9 mouse cellular contexts compared by ENCODE assay signal in the genomic region with DNA sequence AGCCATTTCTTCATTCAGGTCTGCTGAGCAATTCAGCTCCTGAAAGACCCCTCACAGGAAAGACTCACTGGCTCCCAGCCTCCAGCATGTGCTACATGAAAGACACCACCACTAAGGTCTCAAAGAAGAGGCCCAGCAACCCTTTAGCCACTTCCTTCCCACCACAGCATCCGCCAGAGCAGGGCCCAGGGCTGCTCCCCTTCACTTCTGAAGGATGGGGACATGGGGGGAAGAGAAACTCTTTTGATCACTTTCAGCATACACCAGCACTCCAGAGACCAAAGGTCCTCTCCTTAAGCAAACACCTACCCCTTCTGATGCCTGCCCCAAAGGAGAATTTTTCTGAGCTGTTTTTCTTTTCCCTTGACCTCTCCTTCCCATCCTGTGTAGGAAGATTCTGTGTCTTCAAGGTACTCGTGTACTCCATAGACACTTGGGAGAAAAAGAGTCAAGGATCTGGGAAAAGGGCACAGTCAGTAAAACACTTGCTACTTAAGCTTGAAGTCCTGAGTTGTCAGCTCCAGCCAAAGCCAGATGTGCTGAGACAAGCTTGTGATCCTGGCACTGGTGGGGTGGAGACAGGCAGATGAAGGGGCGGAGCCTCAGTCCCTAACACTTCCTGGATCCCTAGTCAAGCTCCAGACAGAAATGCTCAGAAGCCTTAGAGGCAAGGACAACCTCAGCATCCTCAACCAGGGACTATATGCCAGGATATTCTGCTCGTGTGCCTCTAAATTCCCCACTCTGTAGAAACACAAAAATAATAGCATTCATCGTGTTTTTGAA. TPM values are rescaled to one million over a fixed set of nuclear protein-coding genes. Genes with fewer than 3 reads are reported as not detected.
DNase-seq lines count a peak whose midpoint lies in the region; ATAC-seq and TF ChIP-seq lines count a peak whose summit lies in the region.
"Had no signal": no experiment of that assay in that cellular context is flagged by ENCODE, and none has a peak within 500 bp of the region (broad histone marks: within the 10 kb centered on the region; RNA-seq: fewer than 3 reads in every experiment).

No protein-coding gene starts in this region.

- H3K27me3 ChIP-seq in forebrain, embryonic 14.5 days (replicated peaks; ENCODE audit: control insufficient read depth, insufficient read depth, low read length): no peaks in the 10 kb centered on the region
- H3K27me3 ChIP-seq in forebrain, postnatal 0 days (ENCODE audit: insufficient read depth, low read length): no peaks in the 10 kb centered on the region
- H3K27me3 ChIP-seq in kidney, embryonic 16.5 days (ENCODE audit: insufficient read depth, low read length): no peaks in the 10 kb centered on the region
- H3K27me3 ChIP-seq: heart, embryonic 13.5 days had no signal

- no peak overlapping the region for H3K27ac ChIP-seq in forebrain, embryonic 14.5 days (ENCODE audit: low read depth, low read length)
- H3K27ac ChIP-seq in forebrain, postnatal 0 days (ENCODE audit: low read depth, low read length): no peak overlapping the region
- no peak overlapping the region for H3K27ac ChIP-seq in kidney, embryonic 16.5 days (ENCODE audit: low read length)
- H3K27ac ChIP-seq: heart, embryonic 13.5 days had no signal

- H3K36me3 ChIP-seq in forebrain, embryonic 14.5 days (ENCODE audit: control insufficient read depth, insufficient read depth, low read length): no peaks in the 10 kb centered on the region
- H3K36me3 ChIP-seq in forebrain, postnatal 0 days (ENCODE audit: insufficient read depth): no peaks in the 10 kb centered on the region
- H3K36me3 ChIP-seq in kidney, embryonic 16.5 days (ENCODE audit: insufficient read depth, low read length): no peaks in the 10 kb centered on the region
- H3K36me3 ChIP-seq: heart, embryonic 13.5 days had no signal

- H3K4me1 ChIP-seq in forebrain, embryonic 14.5 days (ENCODE audit: control insufficient read depth, insufficient read depth, low read length): no peaks in the 10 kb centered on the region
- H3K4me1 ChIP-seq in forebrain, postnatal 0 days (ENCODE audit: insufficient read depth): no peaks in the 10 kb centered on the region
- H3K4me1 ChIP-seq in kidney, embryonic 16.5 days (ENCODE audit: insufficient read depth, low read length): no peaks in the 10 kb centered on the region

- no peak overlapping the region for H3K4me2 ChIP-seq in forebrain, embryonic 14.5 days (ENCODE audit: low read length)
- H3K4me2 ChIP-seq in forebrain, postnatal 0 days (ENCODE audit: low read depth): no peak overlapping the region
- H3K4me2 ChIP-seq in kidney, embryonic 16.5 days (replicated peaks; ENCODE audit: low read depth, low read length): no peak overlapping the region
- H3K4me2 ChIP-seq: heart, embryonic 13.5 days had no signal

- no peak overlapping the region for H3K9ac ChIP-seq in forebrain, embryonic 14.5 days (ENCODE audit: low read length)
- no peak overlapping the region for H3K9ac ChIP-seq in forebrain, postnatal 0 days
- H3K9ac ChIP-seq in kidney, embryonic 16.5 days (replicated peaks; ENCODE audit: low read length): no peak overlapping the region
- H3K9ac ChIP-seq: heart, embryonic 13.5 days had no signal

- no peaks in the 10 kb centered on the region for H3K9me3 ChIP-seq in forebrain, embryonic 14.5 days (replicated peaks; ENCODE audit: control insufficient read depth, low read length)
- H3K9me3 ChIP-seq in forebrain, postnatal 0 days (ENCODE audit: low read length): no peaks in the 10 kb centered on the region
- no peaks in the 10 kb centered on the region for H3K9me3 ChIP-seq in kidney, embryonic 16.5 days (ENCODE audit: low read length)
- H3K9me3 ChIP-seq: heart, embryonic 13.5 days had no signal

- no peak for TF ChIP-seq CTCF in forebrain, postnatal 0 days (IDR thresholded peaks at IDR 0.05; ENCODE audit: low read depth)

- peak; percentile 23 for DNase-seq in forebrain, embryonic 14.5 days (ENCODE audit: low spot score)
- DNase-seq in forebrain, postnatal 0 days: no peak
- DNase-seq in NIH3T3 (ENCODE audit: low read depth): peak; percentile 63
- DNase-seq in left cerebral cortex, adult 11 months (ENCODE audit: low spot score): no peak
- DNase-seq in layer of hippocampus, adult 18-20 months (ENCODE audit: low spot score in 2 of 2): no peak
- DNase-seq in right cerebral cortex, adult 2 months (ENCODE audit: low spot score in 2 of 2): no peak

- ATAC-seq in forebrain, embryonic 14.5 days: no peak
- no peak for ATAC-seq in forebrain, postnatal 0 days
- ATAC-seq in kidney, embryonic 16.5 days (ENCODE audit: low FRiP score, low TSS enrichment): peak; percentile 74
- ATAC-seq in megakaryocyte-erythroid progenitor cell, adult 5-6 weeks (replicated peaks; ENCODE audit: low FRiP score, low TSS enrichment, poor library complexity, severe bottlenecking): peak; percentile 57; the same call in 1 of the 2 replicates

- WGBS in forebrain, embryonic 14.5 days: 63% methylated on average over 5 of the region's 5 CpGs
- 62% methylated on average over 5 of the region's 5 CpGs for WGBS in forebrain, postnatal 0 days
- 47% methylated on average over 5 of the region's 5 CpGs for WGBS in kidney, embryonic 16.5 days

- H3K4me3 ChIP-seq in forebrain, embryonic 14.5 days (ENCODE audit: low read depth, low read length): no peak overlapping the region
- H3K4me3 ChIP-seq in forebrain, postnatal 0 days (ENCODE audit: low read depth, low read length): no peak overlapping the region
- H3K4me3 ChIP-seq in kidney, embryonic 16.5 days (ENCODE audit: low read length): no peak overlapping the region
- H3K4me3 ChIP-seq: heart, embryonic 13.5 days had no signal

RNA-seq across cellular contexts. Expression of gene Tmem163, which starts 53.6 kb away (rescaled TPM):
- 20.4 and 23.2 TPM in 2 replicates for polyA plus RNA-seq in forebrain, embryonic 14.5 days (2014; fragmentation: Nextera tagmentation; extraction: Ambion mirVana)
- 30.7 and 36.7 TPM in 2 replicates for total RNA-seq in forebrain, postnatal 0 days (2014; rRNA removed)
- 25.9 and 37.1 TPM in 2 replicates for polyA plus RNA-seq in forebrain, postnatal 0 days (2015; fragmentation: Nextera tagmentation; extraction: Ambion mirVana)
- 0.99 and 1.7 TPM in 2 replicates for polyA plus RNA-seq in kidney, embryonic 16.5 days (2015; fragmentation: Nextera tagmentation; extraction: Ambion mirVana)
- not detected in 2 replicates for total RNA-seq in megakaryocyte-erythroid progenitor cell, adult 5-6 weeks (2014; fragmentation: Nextera tagmentation)
- total RNA-seq in megakaryocyte-erythroid progenitor cell, adult 5-6 weeks (2017): 0.14 TPM in 1 of 2 replicates, not detected in the other
- total RNA-seq in layer of hippocampus, adult 18-20 months (2021): 1 to 10 TPM; 5.7 to 7.0 TPM

Comparison
In these comparisons a context has a peak if more than half of its experiments do, and no peak if none do; other contexts are left out.
1. DNase-seq: peak in forebrain, embryonic 14.5 days (single experiment) and NIH3T3 (single experiment); none in forebrain, postnatal 0 days (single experiment), left cerebral cortex, adult 11 months (single experiment), layer of hippocampus, adult 18-20 months (0 of 2) and right cerebral cortex, adult 2 months (0 of 2).
2. ATAC-seq: peak in kidney, embryonic 16.5 days (single experiment) and megakaryocyte-erythroid progenitor cell, adult 5-6 weeks (single experiment); none in forebrain, embryonic 14.5 days (single experiment) and forebrain, postnatal 0 days (single experiment).
3. RNA of gene Tmem163, which starts 53.6 kb away (total RNA-seq): 30.7 to 36.7 TPM in forebrain, postnatal 0 days and 5.7 to 7.0 TPM in layer of hippocampus, adult 18-20 months; 0.14 TPM in megakaryocyte-erythroid progenitor cell, adult 5-6 weeks; every median in the first group is over 4 times any median in the second.